Mouse (Mus musculus): ENCODE data around the gene Ctr9. TPM values are rescaled to one million over a fixed set of nuclear protein-coding genes. Genes with fewer than 3 reads are reported as not detected.
A peak's percentile ranks its signal among the peaks of the same experiment; 100 is the strongest.

Ctr9 gene
- polyA plus RNA-seq, 1 experiment: 16.7 TPM

DNA sequence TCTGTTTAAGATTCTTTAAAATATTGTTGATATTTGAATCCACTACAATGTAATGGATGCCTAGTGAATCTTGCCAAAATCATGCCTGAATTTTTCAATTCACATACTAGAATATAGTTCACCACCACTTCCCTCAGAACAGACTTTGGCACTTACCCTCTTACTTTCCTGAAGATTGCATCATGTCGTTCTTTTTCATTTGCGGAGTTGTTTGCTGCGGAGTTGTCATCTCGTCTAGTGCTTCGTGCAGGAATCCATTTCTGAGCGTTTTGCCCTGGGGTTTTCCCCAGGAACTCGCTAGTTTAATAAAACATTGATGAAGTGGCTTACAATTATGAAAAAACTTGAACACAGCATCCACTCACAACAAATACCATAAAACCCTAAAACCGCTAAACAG lies 51.3 kb downstream of the Ctr9 start:
- Histone ChIP-seq H3K27me3 (ENCODE audit: control insufficient read depth, insufficient read depth, low read length) (no peaks in the 10 kb centered on the region), H3K27ac (ENCODE audit: control insufficient read depth, insufficient read depth, low read length) (no peak overlapping the region), H3K36me3 (ENCODE audit: control insufficient read depth, insufficient read depth, low read length) (peaks cover 64% of the 10 kb centered on the region), H3K4me3 (ENCODE audit: control insufficient read depth, insufficient read depth, low read length) (no peak overlapping the region), H3K4me1 (replicated peaks; ENCODE audit: control insufficient read depth, insufficient read depth, low read length) (peaks cover 3% of the 10 kb centered on the region)
- TF ChIP-seq CTCF (IDR thresholded peaks at IDR 0.05; ENCODE audit: borderline replicate concordance, control insufficient read depth, extremely low read depth, insufficient read depth, low read length, poor library complexity) (no peak), POLR2A (IDR thresholded peaks at IDR 0.05; ENCODE audit: control insufficient read depth, extremely low read depth, insufficient read depth, low read length, poor library complexity) (no peak)
- 88% methylated on average over 8 of the region's 8 CpGs for WGBS
- no peak for DNase-seq

DNA sequence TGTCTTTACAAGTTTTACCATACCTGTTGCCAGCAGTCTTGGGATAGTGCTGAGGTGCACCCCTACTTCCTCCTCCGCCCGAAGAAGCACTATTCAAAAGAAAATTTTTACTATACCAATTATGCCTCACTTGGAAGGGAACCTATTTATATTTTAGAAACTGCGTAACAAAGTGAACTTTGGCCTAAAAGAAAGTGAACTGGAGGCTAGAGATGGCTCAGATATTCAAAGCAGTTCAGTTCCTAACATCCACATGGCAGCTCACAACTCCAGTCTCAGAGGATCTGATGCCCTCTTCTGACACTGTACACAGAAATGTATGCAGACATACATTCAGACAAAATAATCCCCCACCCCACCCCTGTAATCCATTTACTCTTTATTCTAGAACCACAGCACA lies 52.1 kb downstream of the Ctr9 start:
- DNase-seq: no peak
- Histone ChIP-seq H3K36me3 (ENCODE audit: control insufficient read depth, insufficient read depth, low read length) (peaks cover 56% of the 10 kb centered on the region), H3K4me1 (replicated peaks; ENCODE audit: control insufficient read depth, insufficient read depth, low read length) (peaks cover 3% of the 10 kb centered on the region), H3K27ac (ENCODE audit: control insufficient read depth, insufficient read depth, low read length) (no peak overlapping the region), H3K27me3 (ENCODE audit: control insufficient read depth, insufficient read depth, low read length) (no peaks in the 10 kb centered on the region), H3K4me3 (ENCODE audit: control insufficient read depth, insufficient read depth, low read length) (no peak overlapping the region; the same call in 1 of the 2 replicates)
- TF ChIP-seq CTCF (IDR thresholded peaks at IDR 0.05; ENCODE audit: borderline replicate concordance, control insufficient read depth, extremely low read depth, insufficient read depth, low read length, poor library complexity) (no peak), POLR2A (IDR thresholded peaks at IDR 0.05; ENCODE audit: control insufficient read depth, extremely low read depth, insufficient read depth, low read length, poor library complexity) (no peak)
- WGBS: 65% methylated on average over 3 of the region's 3 CpGs

DNA sequence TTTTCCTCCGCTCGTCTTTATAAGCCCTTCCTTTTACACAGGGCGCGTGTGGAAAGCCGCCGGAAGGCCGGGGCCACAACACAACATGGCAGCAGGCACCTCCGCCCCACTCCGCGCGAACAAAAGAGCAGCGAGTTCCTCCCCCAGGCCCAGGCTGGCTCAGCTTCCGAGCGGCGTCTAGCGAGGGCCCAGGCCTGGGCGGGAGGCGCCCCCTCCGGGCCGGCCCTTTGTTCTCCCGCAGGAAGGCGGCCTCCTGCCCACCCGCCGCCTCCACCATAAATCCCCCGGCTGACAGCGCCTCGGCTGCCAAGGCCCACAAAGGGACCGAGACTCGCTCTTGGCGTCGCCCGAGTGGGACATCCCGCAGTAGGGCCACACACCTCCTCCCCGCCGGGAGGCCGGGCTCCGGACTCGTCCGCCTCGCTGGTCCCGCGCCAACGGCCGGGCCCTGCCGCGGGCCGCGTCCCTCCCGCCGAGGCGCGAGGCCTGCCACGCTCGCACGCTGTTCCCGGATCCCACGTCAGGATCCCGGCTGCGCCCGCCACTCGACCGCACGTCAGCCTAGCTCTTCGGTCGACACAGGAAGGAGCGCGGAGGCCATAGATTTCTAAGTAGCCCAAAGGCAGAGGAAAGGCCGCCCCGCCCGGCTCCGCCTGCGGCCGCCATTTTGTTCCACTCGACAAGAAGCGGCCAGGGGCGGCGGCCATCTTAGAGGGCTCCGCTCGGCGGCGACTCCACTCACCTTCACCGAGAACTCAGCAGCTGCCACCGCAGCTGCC lies 53.5 kb downstream of the Ctr9 start:
- TF ChIP-seq CTCF (IDR thresholded peaks at IDR 0.05; ENCODE audit: borderline replicate concordance, control insufficient read depth, extremely low read depth, insufficient read depth, low read length, poor library complexity) (no peak), POLR2A (IDR thresholded peaks at IDR 0.05; ENCODE audit: control insufficient read depth, extremely low read depth, insufficient read depth, low read length, poor library complexity) (0 out of 2 replicates have a peak, but pooled peaks have one; percentile 39)
- H3K27me3 ChIP-seq (ENCODE audit: control insufficient read depth, insufficient read depth, low read length): no peaks in the 10 kb centered on the region
- peaks cover 43% of the 10 kb centered on the region for H3K36me3 ChIP-seq (ENCODE audit: control insufficient read depth, insufficient read depth, low read length)
- peaks cover 3% of the 10 kb centered on the region for H3K4me1 ChIP-seq (replicated peaks; ENCODE audit: control insufficient read depth, insufficient read depth, low read length)
- DNase-seq: peak; percentile 86
- WGBS: under 1% methylated on average over 83 of the region's 83 CpGs
- H3K4me3 ChIP-seq (ENCODE audit: control insufficient read depth, insufficient read depth, low read length): peak overlapping the region; percentile 96
- H3K27ac ChIP-seq (ENCODE audit: control insufficient read depth, insufficient read depth, low read length): peak overlapping the region; percentile 96

DNA sequence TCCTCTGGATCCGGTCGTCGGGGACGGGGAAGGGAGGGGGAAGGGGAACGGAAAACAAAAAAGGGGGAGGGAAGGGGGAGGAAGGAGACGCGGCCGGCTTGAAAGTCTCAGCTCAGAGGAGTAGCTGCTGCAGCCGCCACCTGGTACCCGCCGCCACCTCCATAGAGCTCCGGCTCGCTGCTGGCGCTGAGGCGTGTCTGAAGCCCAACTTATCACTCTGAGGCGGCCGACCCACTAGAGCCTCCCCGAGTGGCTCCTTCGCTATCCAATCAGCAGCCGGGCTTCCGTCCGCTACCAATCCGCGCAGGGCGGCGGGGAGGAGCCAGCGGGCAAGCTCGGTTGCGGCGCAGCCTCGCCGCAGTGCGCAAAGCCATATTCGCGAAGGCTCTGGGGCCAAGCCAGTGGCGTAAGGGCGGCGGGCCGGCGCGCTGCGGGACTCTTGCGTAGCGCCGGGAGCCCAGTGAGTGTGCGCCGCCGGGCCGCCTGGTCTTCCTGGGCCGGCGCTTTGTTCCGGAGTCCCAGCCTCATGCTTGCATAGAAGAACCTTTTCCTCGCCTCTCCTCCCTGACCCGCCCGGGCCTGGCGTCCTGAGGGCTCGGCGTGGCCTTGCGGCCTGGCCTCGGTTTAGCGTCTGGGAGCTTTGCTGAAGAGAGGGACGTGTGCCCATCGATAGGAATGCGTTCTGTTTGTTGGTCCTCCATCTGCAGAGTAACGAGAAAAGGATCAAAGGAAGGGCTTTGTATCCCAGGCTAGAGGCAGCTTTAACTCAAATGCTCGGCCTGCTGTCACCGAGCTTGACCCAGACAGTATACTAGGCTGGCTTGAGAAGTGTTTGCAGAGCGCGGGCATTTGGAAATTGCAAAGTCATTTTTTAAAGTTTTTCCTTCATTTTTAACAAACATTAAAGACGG lies 54.3 kb downstream of the Ctr9 start, which contains the start of gene Eif4g2:
Eif4g2 (minus strand) TSS at position 209 of the 911 bp plus-strand sequence.
- peak; percentile 98 for DNase-seq
- Histone ChIP-seq H3K27ac (ENCODE audit: control insufficient read depth, insufficient read depth, low read length) (peak within 1 kb of the TSS; percentile 96), H3K36me3 (ENCODE audit: control insufficient read depth, insufficient read depth, low read length) (peaks cover 34% of the 10 kb centered on the region), H3K27me3 (ENCODE audit: control insufficient read depth, insufficient read depth, low read length) (no peaks in the 10 kb centered on the region), H3K4me1 (replicated peaks; ENCODE audit: control insufficient read depth, insufficient read depth, low read length) (peaks cover 3% of the 10 kb centered on the region), H3K4me3 (ENCODE audit: control insufficient read depth, insufficient read depth, low read length) (peak within 1 kb of the TSS; percentile 96)
- peak; percentile 57 for TF ChIP-seq CTCF (IDR thresholded peaks at IDR 0.05; ENCODE audit: borderline replicate concordance, control insufficient read depth, extremely low read depth, insufficient read depth, low read length, poor library complexity)
- peak; percentile 100 for TF ChIP-seq POLR2A (IDR thresholded peaks at IDR 0.05; ENCODE audit: control insufficient read depth, extremely low read depth, insufficient read depth, low read length, poor library complexity)
- WGBS: under 1% methylated on average over 70 of the region's 70 CpGs

DNA sequence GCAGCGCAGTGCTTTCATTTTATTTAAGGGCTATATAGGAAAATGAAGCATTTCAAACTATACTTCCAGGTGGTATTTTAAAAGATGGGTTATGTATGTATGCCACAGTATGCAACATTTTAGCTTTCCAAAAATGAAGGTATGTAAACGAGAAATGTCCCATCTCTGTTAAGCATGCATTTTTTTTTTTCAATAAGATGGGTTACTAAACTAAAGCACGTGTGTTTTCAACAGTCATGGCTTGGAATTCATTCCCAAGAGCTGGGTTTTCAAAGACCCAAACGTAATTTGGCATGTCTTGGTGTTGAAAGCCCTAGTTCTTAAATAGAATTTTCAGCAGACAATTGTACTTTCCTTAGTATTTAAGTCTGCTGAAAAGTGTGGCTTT lies 55.0 kb downstream of the Ctr9 start:
- H3K36me3 ChIP-seq (ENCODE audit: control insufficient read depth, insufficient read depth, low read length): peaks cover 28% of the 10 kb centered on the region
- H3K27me3 ChIP-seq (ENCODE audit: control insufficient read depth, insufficient read depth, low read length): no peaks in the 10 kb centered on the region
- peaks cover 3% of the 10 kb centered on the region for H3K4me1 ChIP-seq (replicated peaks; ENCODE audit: control insufficient read depth, insufficient read depth, low read length)
- peak overlapping the region; percentile 89; the same call in 1 of the 2 replicates for H3K4me3 ChIP-seq (ENCODE audit: control insufficient read depth, insufficient read depth, low read length)
- TF ChIP-seq CTCF (IDR thresholded peaks at IDR 0.05; ENCODE audit: borderline replicate concordance, control insufficient read depth, extremely low read depth, insufficient read depth, low read length, poor library complexity): no peak
- no peak for TF ChIP-seq POLR2A (IDR thresholded peaks at IDR 0.05; ENCODE audit: control insufficient read depth, extremely low read depth, insufficient read depth, low read length, poor library complexity)
- 5% methylated on average over 4 of the region's 4 CpGs for WGBS
- no peak for DNase-seq
- H3K27ac ChIP-seq (ENCODE audit: control insufficient read depth, insufficient read depth, low read length): peak overlapping the region; percentile 88

DNA sequence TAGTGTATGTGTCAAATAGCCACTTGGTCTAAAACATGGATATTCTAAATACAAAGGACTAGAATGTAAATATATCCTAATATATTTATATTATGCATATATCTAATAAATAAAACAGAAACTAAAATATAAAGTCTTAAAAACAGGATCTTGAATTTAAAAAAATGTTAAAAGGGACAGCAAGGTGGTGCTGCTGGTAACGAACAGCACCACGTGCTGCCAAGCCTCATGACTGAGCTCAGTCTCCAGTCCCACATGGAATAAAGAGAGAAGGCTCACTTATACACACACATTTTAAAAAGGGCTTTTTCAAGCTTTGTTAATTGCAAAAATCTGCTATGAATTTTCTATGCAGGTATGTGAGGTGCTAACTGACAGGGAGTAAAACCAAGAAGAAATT lies 55.7 kb downstream of the Ctr9 start:
- Histone ChIP-seq H3K4me1 (replicated peaks; ENCODE audit: control insufficient read depth, insufficient read depth, low read length) (peaks cover 3% of the 10 kb centered on the region), H3K27ac (ENCODE audit: control insufficient read depth, insufficient read depth, low read length) (no peak overlapping the region), H3K4me3 (ENCODE audit: control insufficient read depth, insufficient read depth, low read length) (no peak overlapping the region), H3K27me3 (ENCODE audit: control insufficient read depth, insufficient read depth, low read length) (no peaks in the 10 kb centered on the region), H3K36me3 (ENCODE audit: control insufficient read depth, insufficient read depth, low read length) (peaks cover 21% of the 10 kb centered on the region)
- TF ChIP-seq POLR2A (IDR thresholded peaks at IDR 0.05; ENCODE audit: control insufficient read depth, extremely low read depth, insufficient read depth, low read length, poor library complexity) (no peak), CTCF (IDR thresholded peaks at IDR 0.05; ENCODE audit: borderline replicate concordance, control insufficient read depth, extremely low read depth, insufficient read depth, low read length, poor library complexity) (no peak)
- DNase-seq: no peak
- 46% methylated on average over 2 of the region's 2 CpGs for WGBS

Data from thymus, adult 2 months (tissue).